Mouse (Mus musculus) midbrain, embryonic 12.5 days (tissue): ENCODE measurements around the gene Atp8b5. TPM values are rescaled to one million over a fixed set of nuclear protein-coding genes. Genes with fewer than 3 reads are reported as not detected.

Experiments
- ATAC-seq: fragments of 200-750 bp; cut with Nextera tagmentation; 2 replicates; pipeline ENCODE4 v1.8.0; 2017; ENCODE audit warnings: low read depth, moderate TSS enrichment, moderate library complexity; ENCODE audit not compliant: low FRiP score
- H3K27ac ChIP-seq: fragments of 300-500 bp; sonication (generic); replicated peaks from 2 replicates; pipeline ENCODE4 v1.5.1; 2016; ENCODE audit warnings: mild to moderate bottlenecking
- H3K27me3 ChIP-seq: fragments of 300-500 bp; sonication (generic); 2 replicates; pipeline ENCODE4 v1.6.1; 2016; ENCODE audit warnings: mild to moderate bottlenecking
- H3K36me3 ChIP-seq: fragments of 300-500 bp; sonication (generic); 2 replicates; pipeline ENCODE4 v1.6.1; 2016
- H3K4me1 ChIP-seq: fragments of 300-500 bp; sonication (generic); 2 replicates; pipeline ENCODE4 v1.6.1; 2016
- H3K4me2 ChIP-seq: fragments of 300-500 bp; sonication (generic); replicated peaks from 2 replicates; pipeline ENCODE4 v1.6.1; 2016; ENCODE audit warnings: mild to moderate bottlenecking, moderate library complexity
- H3K4me3 ChIP-seq: fragments of 300-500 bp; sonication (generic); 2 replicates; pipeline ENCODE4 v1.5.1; 2016; ENCODE audit warnings: mild to moderate bottlenecking
- H3K9ac ChIP-seq: fragments of 300-500 bp; sonication (generic); replicated peaks from 2 replicates; pipeline ENCODE4 v1.6.1; 2016; ENCODE audit warnings: mild to moderate bottlenecking, moderate library complexity
- H3K9me3 ChIP-seq: fragments of 300-500 bp; sonication (generic); 2 replicates; pipeline ENCODE4 v1.6.1; 2016; ENCODE audit warnings: mild to moderate bottlenecking
- WGBS: fragments of 180-500 bp; shearing (Covaris S2); methylation state at CpG from one replicate; pipeline ENCODE4 v1.1.7; 2016; 5-methylcytosine and 5-hydroxymethylcytosine counted together
- polyA plus RNA-seq: library from polyadenylated mRNA; unstranded; fragments of >200 nt; fragmentation: Nextera tagmentation; extraction: Ambion mirVana; gene quantifications from 2 replicates; pipeline ENCODE4 v1.2.1, GENCODE M21; 2016

Gene Atp8b5
- polyA plus RNA-seq, 1 experiment from 2014 or later = 0.22 TPM

DNA sequence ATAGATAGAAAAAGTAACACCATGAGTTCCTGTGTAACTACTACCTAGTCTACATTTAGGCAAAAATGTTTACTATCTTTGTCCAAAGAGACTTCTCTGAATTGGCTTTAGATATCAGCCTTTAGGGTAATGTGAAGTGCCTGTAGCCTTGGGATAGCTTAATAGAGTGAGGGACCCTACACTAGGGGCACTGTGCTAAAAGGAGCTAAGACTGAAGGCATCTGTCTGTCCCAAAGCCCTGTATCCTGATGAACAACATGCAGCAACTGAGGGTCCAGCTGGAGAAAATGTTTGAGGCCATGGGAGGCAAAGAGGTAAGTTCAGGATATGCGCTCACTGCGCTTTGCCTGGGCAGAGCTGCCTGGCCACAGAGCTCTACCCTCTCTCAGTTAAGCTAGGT lies 9.9 kb upstream of the Atp8b5 start:
- H3K4me2 ChIP-seq = no peak overlapping the region
- H3K9ac ChIP-seq = no peak overlapping the region
- no peaks in the 10 kb centered on the region for H3K9me3 ChIP-seq
- no peaks in the 10 kb centered on the region for H3K4me1 ChIP-seq
- H3K27me3 ChIP-seq = no peaks in the 10 kb centered on the region
- no peak overlapping the region for H3K4me3 ChIP-seq
- no peak for ATAC-seq
- 98% methylated on average over 2 of the region's 2 CpGs for WGBS
- no peak overlapping the region for H3K27ac ChIP-seq
- peaks cover 43% of the 10 kb centered on the region for H3K36me3 ChIP-seq

DNA sequence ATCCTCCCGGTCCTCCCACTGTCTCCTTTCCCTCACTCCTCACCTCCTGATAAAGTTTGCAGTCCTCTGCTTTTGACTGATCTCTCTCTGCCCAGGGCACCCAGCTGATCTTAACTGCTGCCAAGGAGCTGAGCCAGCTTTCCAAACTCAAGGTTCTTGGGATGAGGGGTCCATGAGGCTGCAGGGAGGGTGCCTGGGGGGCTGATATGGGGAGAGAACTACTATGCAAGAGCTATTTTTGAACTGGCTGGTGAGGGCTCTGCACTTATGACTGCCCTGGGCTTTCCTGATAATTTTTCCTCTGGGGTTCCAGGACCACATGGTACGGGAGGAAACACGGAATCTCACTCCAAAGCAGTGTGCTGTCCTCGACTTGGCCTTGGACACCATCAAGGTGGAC lies 8.4 kb upstream of the Atp8b5 start:
- Histone ChIP-seq H3K9ac (no peak overlapping the region), H3K9me3 (no peaks in the 10 kb centered on the region), H3K27ac (no peak overlapping the region), H3K4me3 (no peak overlapping the region), H3K4me1 (no peaks in the 10 kb centered on the region), H3K36me3 (peaks cover 45% of the 10 kb centered on the region), H3K27me3 (no peaks in the 10 kb centered on the region), H3K4me2 (no peak overlapping the region)
- no peak for ATAC-seq
- 92% methylated on average over 4 of the region's 4 CpGs for WGBS

DNA sequence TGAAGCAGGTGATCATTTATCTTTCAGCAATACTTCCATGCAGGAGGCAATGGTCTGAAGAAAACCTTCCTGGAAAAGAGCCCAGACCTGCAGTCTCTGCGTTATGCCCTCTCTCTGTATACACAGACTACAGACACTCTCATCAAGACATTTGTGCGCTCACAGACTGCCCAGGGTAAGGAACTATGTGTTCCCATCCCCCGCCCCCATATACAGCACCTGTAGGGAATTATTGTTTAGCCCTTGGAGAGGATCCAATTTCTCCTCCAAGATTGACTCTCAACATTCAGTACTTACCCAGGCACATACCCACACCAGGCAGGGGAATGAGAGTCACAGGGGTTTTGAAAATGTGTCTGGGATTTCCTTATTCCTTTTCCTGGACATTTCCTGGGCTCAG lies 7.5 kb upstream of the Atp8b5 start:
- H3K27me3 ChIP-seq = no peaks in the 10 kb centered on the region
- H3K9ac ChIP-seq = no peak overlapping the region
- peaks cover 49% of the 10 kb centered on the region for H3K36me3 ChIP-seq
- WGBS = 86% methylated on average over 3 of the region's 3 CpGs
- no peaks in the 10 kb centered on the region for H3K4me1 ChIP-seq
- H3K4me2 ChIP-seq = no peak overlapping the region
- H3K4me3 ChIP-seq = no peak overlapping the region
- ATAC-seq = no peak
- H3K27ac ChIP-seq = no peak overlapping the region
- no peaks in the 10 kb centered on the region for H3K9me3 ChIP-seq

- H3K36me3 ChIP-seq = peaks cover 48% of the 10 kb centered on the region
- H3K4me1 ChIP-seq = no peaks in the 10 kb centered on the region
- no peak overlapping the region for H3K4me2 ChIP-seq
- 80% methylated on average over 5 of the region's 5 CpGs for WGBS
- no peak overlapping the region for H3K27ac ChIP-seq
- no peak overlapping the region for H3K4me3 ChIP-seq
- H3K9ac ChIP-seq = no peak overlapping the region
- no peaks in the 10 kb centered on the region for H3K27me3 ChIP-seq
- no peaks in the 10 kb centered on the region for H3K9me3 ChIP-seq
- no peak for ATAC-seq
These were observed 6.9 kb upstream of the Atp8b5 start for GRCm38 (mm10) chr4:43260096-43260495.

GRCm38 (mm10) chr4:43262821-43263220 lies 4.1 kb upstream of the Atp8b5 start:
- Histone ChIP-seq H3K4me3 (no peak overlapping the region), H3K9ac (no peak overlapping the region), H3K36me3 (peaks cover 26% of the 10 kb centered on the region), H3K27ac (no peak overlapping the region), H3K9me3 (no peaks in the 10 kb centered on the region), H3K4me2 (no peak overlapping the region), H3K4me1 (peaks cover 5% of the 10 kb centered on the region), H3K27me3 (no peaks in the 10 kb centered on the region)
- WGBS = 92% methylated on average over 6 of the region's 6 CpGs
- no peak for ATAC-seq

- no peak overlapping the region for H3K4me2 ChIP-seq
- no peak for ATAC-seq
- no peak overlapping the region for H3K4me3 ChIP-seq
- H3K9ac ChIP-seq = no peak overlapping the region
- H3K27me3 ChIP-seq = no peaks in the 10 kb centered on the region
- H3K9me3 ChIP-seq = no peaks in the 10 kb centered on the region
- peaks cover 14% of the 10 kb centered on the region; the same call in 1 of the 2 replicates for H3K36me3 ChIP-seq
- H3K27ac ChIP-seq = no peak overlapping the region
- WGBS = 68% methylated on average over 2 of the region's 2 CpGs
- H3K4me1 ChIP-seq = peaks cover 5% of the 10 kb centered on the region
These were observed 813 bp upstream of the Atp8b5 start for GRCm38 (mm10) chr4:43266146-43266545.

- Histone ChIP-seq H3K4me3 (peak overlapping the region; percentile 42), H3K27me3 (no peaks in the 10 kb centered on the region), H3K4me1 (peaks cover 5% of the 10 kb centered on the region), H3K9ac (no peak overlapping the region), H3K27ac (no peak overlapping the region), H3K4me2 (peak overlapping the region; percentile 64), H3K36me3 (peaks cover 14% of the 10 kb centered on the region; the same call in 1 of the 2 replicates), H3K9me3 (no peaks in the 10 kb centered on the region)
- WGBS = 22% methylated on average over 2 of the region's 2 CpGs
- ATAC-seq = no peak
These were observed 332 bp downstream of the Atp8b5 start for GRCm38 (mm10) chr4:43267323-43267658.

DNA sequence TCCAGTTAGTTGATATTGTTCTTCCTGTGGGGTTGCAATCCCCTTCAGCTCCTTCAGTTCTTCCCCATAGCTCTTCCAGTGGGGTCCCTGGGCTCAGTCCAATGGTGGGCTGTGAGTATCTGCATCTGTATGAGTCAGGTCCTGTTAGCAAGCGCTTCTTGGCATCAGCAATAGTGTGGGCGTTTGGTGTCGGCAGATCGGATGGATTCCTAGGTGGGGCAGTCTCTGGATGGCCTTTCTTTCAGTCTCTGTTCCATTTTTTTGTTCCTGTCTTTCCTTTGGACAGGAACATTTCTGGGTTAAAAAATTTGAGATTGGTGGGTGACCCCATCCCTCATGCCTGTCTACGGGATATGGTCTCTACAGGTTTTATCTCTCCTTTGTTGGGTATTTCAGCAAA lies 18.5 kb downstream of the Atp8b5 start:
- no peak for ATAC-seq
- Histone ChIP-seq H3K9ac (no peak overlapping the region), H3K4me1 (no peaks in the 10 kb centered on the region), H3K4me2 (no peak overlapping the region), H3K4me3 (no peak overlapping the region), H3K27me3 (no peaks in the 10 kb centered on the region), H3K36me3 (no peaks in the 10 kb centered on the region), H3K27ac (no peak overlapping the region), H3K9me3 (no peaks in the 10 kb centered on the region)
- WGBS = 94% methylated on average over 5 of the region's 5 CpGs

DNA sequence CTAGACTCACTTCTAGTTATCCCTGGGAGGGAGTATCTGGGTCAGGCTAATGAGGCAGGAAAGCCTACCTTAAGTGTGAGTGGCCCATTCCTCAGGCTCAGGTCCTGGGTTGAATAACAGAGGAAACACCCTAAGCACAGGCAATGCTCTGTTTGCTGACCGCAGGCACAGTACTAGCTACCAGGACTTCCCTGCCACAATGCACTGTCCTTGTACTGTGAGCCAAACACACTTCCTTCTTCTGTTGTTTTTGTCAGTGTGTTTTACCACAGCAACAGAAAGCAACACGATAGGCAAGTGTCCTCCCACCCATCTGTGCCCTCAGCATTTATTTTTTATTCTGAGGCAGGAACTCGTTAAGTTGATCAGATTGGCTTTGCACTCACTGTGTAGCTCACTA lies 20.3 kb downstream of the Atp8b5 start:
- no peak overlapping the region for H3K4me2 ChIP-seq
- no peak for ATAC-seq
- H3K27ac ChIP-seq = no peak overlapping the region
- no peak overlapping the region for H3K4me3 ChIP-seq
- H3K4me1 ChIP-seq = no peaks in the 10 kb centered on the region
- H3K9me3 ChIP-seq = no peaks in the 10 kb centered on the region
- H3K9ac ChIP-seq = no peak overlapping the region
- no peaks in the 10 kb centered on the region for H3K36me3 ChIP-seq
- H3K27me3 ChIP-seq = no peaks in the 10 kb centered on the region
- 87% methylated on average over 3 of the region's 3 CpGs for WGBS

DNA sequence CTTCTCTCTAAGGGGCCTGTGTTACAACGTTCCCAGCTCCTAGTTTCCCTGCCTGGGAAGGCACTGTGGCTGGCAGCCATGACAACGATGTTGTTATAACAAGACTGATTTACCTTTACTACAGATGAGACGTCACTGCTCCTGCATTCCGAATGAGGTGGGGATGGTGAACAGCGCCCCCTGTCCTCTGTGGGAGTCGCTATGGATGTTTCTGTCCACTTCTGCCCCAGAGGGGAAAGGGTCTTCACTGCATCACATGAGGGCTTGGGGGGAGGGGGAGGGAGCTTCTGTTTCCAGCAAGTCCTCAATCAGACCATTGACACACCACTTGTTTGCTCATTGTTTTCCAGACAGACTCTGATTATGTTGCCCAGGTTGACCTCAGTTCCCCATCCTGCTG lies 27.0 kb downstream of the Atp8b5 start:
- H3K9ac ChIP-seq = no peak overlapping the region
- no peak overlapping the region for H3K4me3 ChIP-seq
- H3K27me3 ChIP-seq = no peaks in the 10 kb centered on the region
- no peak overlapping the region for H3K4me2 ChIP-seq
- H3K36me3 ChIP-seq = no peaks in the 10 kb centered on the region
- no peak overlapping the region for H3K27ac ChIP-seq
- no peak for ATAC-seq
- WGBS = 43% methylated on average over 6 of the region's 6 CpGs
- H3K9me3 ChIP-seq = no peaks in the 10 kb centered on the region
- no peaks in the 10 kb centered on the region for H3K4me1 ChIP-seq

DNA sequence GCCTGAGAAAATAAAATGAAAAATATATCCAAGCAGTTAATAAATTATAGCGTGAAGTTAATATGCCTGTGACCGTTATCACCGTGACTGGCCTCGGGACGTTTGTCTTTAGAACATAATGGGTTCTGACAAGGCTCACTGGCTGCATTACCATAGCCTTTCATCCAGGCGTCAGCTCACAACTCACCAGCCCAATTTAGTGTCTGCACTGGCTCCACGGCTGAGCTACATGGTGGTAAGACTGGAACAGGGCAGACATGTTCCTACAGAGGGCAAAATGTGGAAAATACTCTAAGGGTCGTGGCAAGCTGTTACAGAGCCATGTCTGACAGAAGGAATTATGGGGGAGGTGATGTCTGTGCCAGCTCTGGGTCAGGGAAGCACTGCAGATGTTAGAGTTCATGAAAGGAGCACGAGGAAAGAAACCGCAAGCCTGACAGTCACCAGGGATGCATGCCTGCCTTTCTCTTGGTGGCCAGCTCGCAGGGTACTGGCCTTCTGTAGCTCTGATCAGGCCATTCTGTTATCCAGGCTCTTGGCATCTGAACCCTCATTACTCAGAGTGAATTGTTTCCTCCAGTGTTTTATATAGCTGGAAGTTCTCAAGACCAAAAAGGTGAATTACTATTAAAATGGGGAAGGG lies 42.9 kb downstream of the Atp8b5 start:
- no peak overlapping the region for H3K9ac ChIP-seq
- peaks cover 4% of the 10 kb centered on the region for H3K4me1 ChIP-seq
- H3K4me2 ChIP-seq = peak overlapping the region; percentile 26; the same call in 1 of the 2 replicates
- H3K4me3 ChIP-seq = no peak overlapping the region
- H3K27me3 ChIP-seq = no peaks in the 10 kb centered on the region
- no peaks in the 10 kb centered on the region for H3K36me3 ChIP-seq
- 33% methylated on average over 11 of the region's 11 CpGs for WGBS
- peak overlapping the region; percentile 66 for H3K27ac ChIP-seq
- peak; percentile 82; the same call in 1 of the 2 replicates for ATAC-seq
- H3K9me3 ChIP-seq = no peaks in the 10 kb centered on the region

DNA sequence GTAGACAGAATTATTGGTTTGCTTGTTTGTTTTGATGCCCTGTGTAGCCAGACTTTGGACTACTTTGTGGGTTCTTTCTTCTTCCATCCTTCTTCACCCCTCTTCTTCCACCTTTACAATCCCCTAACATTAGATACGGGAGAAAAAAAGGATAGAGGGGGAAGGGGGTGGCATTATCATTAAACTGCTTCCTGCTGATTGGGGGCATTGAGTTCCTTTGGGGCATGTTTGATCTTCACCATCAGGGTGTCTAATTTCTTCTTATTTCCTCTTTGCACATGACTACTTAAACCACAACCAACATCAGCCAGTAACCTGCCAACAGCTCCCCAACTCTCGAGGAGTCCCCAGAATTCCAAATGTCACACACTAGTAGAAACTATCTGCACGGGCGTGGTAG lies 54.6 kb downstream of the Atp8b5 start:
- WGBS = 85% methylated on average over 4 of the region's 4 CpGs

GRCm38 (mm10) chr4:43322336-43322735 lies 55.4 kb downstream of the Atp8b5 start:
- H3K27me3 ChIP-seq = no peaks in the 10 kb centered on the region
- H3K9me3 ChIP-seq = no peaks in the 10 kb centered on the region
- no peaks in the 10 kb centered on the region for H3K4me1 ChIP-seq
- whole genome bisulfite sequencing = 95% methylated on average over 14 of the region's 14 CpGs
- no peak overlapping the region for H3K27ac ChIP-seq
- no peaks in the 10 kb centered on the region for H3K36me3 ChIP-seq
- H3K4me3 ChIP-seq = no peak overlapping the region
- H3K4me2 ChIP-seq = no peak overlapping the region
- no peak for ATAC-seq
- H3K9ac ChIP-seq = no peak overlapping the region

More for the DNA sequence above, 54.6 kb downstream of the Atp8b5 start:
- no peaks in the 10 kb centered on the region for H3K9me3 ChIP-seq
- no peak overlapping the region for H3K4me2 ChIP-seq
- H3K9ac ChIP-seq = no peak overlapping the region
- no peak overlapping the region for H3K4me3 ChIP-seq
- no peaks in the 10 kb centered on the region for H3K4me1 ChIP-seq
- ATAC-seq = no peak
- no peaks in the 10 kb centered on the region for H3K36me3 ChIP-seq
- no peaks in the 10 kb centered on the region for H3K27me3 ChIP-seq
- no peak overlapping the region for H3K27ac ChIP-seq
